Mouse (Mus musculus) G1E (cell line): ENCODE measurements around the gene Crlf1.

ENCODE experiments used
- CTCF ChIP-seq: IDR thresholded peaks from 2 replicates; pipeline ENCODE4 v1.5.1; 2012; ENCODE audit warnings: low read depth, low read length, inconsistent platforms, mixed read lengths
- GATA1 ChIP-seq: IDR thresholded peaks from 2 replicates; pipeline ENCODE4 v1.6.1; 2012; ENCODE audit warnings: borderline replicate concordance, low read length, inconsistent platforms, mixed read lengths
- TAL1 ChIP-seq: conservative IDR thresholded peaks from 2 replicates; pipeline ENCODE4 v1.6.1; 2012; ENCODE audit warnings: low read depth, low read length, inconsistent platforms, mixed read lengths

DNA sequence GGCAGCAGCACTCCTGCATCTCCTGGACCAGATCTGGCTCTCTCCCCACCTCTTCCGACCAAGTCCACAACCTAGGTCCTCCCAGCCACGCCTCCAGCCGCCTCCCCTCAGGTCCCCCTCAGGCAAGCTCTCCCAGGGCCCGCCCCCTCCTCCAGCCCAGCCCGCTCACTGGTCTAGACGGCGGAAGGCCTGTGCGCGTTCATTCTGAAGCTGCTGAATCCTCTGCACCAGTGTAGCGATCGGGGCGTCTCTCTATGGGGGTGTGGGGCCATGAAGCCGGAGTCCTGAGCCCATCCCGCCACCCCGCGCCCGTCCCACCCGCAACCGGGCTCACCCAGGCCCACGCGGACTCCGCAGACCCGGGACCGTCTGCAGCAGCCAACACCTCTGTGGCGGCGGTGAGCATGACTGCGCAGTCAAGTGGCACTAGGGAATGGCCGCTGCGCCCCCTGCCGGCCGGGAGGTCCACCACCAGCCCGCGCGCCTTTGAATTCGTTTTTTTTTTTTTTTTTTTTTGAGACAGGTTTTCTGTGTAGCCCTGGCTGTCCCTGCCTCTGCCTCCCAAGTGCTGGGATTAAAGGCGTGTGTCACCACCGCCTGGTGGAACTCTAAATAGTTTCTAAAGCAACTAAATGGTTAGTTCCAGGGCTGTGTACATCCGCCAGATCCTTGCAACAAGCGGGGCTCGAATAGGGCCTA lies 13.5 kb downstream of the Crlf1 start, which contains the start of gene Rex1bd:
- TF ChIP-seq CTCF: peak; percentile 74
- TF ChIP-seq TAL1: no peak
- no peak for TF ChIP-seq GATA1
